Mouse (Mus musculus) lung, embryonic 14.5 days (tissue): ENCODE measurements around the gene Cmip. TPM values are rescaled to one million over a fixed set of nuclear protein-coding genes. Genes with fewer than 3 reads are reported as not detected.

Experiments used
- ATAC-seq: fragments of 200-750 bp; cut with Nextera tagmentation; 2 replicates; pipeline ENCODE4 v1.8.0; 2017; ENCODE audit warnings: mild to moderate bottlenecking, moderate TSS enrichment, moderate library complexity; ENCODE audit not compliant: insufficient read depth
- DNase-seq: peaks from one replicate; pipeline ENCODE4 v3.0.0-alpha.2; 2015
- H3K27ac ChIP-seq: fragments of 300-500 bp; sonication (generic); 2 replicates; pipeline ENCODE4 v1.5.1; 2014; ENCODE audit warnings: low read depth, mild to moderate bottlenecking, moderate library complexity
- H3K27me3 ChIP-seq: fragments of 300-500 bp; sonication (generic); 2 replicates; pipeline ENCODE4 v1.6.1; 2014; ENCODE audit warnings: low read length, control low read depth; ENCODE audit not compliant: insufficient read depth
- H3K36me3 ChIP-seq: fragments of 300-500 bp; sonication (generic); 2 replicates; pipeline ENCODE4 v1.6.1; 2014; ENCODE audit warnings: control low read depth; ENCODE audit not compliant: insufficient read depth
- H3K4me1 ChIP-seq: fragments of 300-500 bp; sonication (generic); 2 replicates; pipeline ENCODE4 v1.6.1; 2014; ENCODE audit warnings: antibody characterized with exemption, control low read depth; ENCODE audit not compliant: insufficient read depth
- H3K4me2 ChIP-seq: fragments of 300-500 bp; sonication (generic); 2 replicates; pipeline ENCODE4 v1.6.1; 2014; ENCODE audit warnings: mild to moderate bottlenecking
- H3K4me3 ChIP-seq: fragments of 300-500 bp; sonication (generic); 2 replicates; pipeline ENCODE4 v1.5.1; 2014; ENCODE audit warnings: low read depth, low read length
- H3K9ac ChIP-seq: fragments of 300-500 bp; sonication (generic); 2 replicates; pipeline ENCODE4 v1.6.1; 2014
- H3K9me3 ChIP-seq: fragments of 300-500 bp; sonication (generic); 2 replicates; pipeline ENCODE4 v1.6.1; 2016; ENCODE audit warnings: low read depth, low read length, control low read depth
- CTCF ChIP-seq: IDR thresholded peaks from 2 replicates; pipeline ENCODE4 v1.5.1; 2016; ENCODE audit warnings: antibody characterized with exemption, low read depth
- WGBS: fragments of 180-500 bp; shearing (Covaris S2); extraction: QIAGEN DNeasy Blood & Tissue Kit; methylation state at CpG from one replicate; pipeline ENCODE4 v1.1.7; 2014; 5-methylcytosine and 5-hydroxymethylcytosine counted together
- polyA plus RNA-seq: library from polyadenylated mRNA; unstranded; fragments of >200 nt; fragmentation: Nextera tagmentation; extraction: Ambion mirVana; gene quantifications from 2 replicates; pipeline ENCODE4 v1.2.1, GENCODE M21; 2014

Gene Cmip
- polyA plus RNA-seq, 1 experiment from 2014 or later: 26.5 TPM

DNA sequence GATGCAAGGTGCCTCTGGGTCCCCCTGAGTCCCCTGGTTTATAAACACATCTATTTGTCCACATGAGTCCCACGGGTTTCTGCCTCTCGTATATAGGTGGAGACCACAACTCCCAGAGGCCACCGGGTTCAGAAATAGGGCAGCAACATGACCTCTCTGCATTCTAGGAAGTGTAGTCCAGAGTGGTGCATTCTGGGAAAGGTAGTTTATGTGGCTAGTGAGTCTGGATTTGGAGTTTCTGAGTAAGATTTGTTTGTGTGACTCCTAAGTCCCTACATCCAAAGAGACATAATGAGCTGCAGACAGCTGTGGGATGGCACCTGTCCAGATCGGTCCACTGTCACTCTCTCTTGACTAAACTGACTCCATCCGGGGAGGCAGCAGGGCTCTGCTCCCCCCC is 223.7 kb downstream of the Cmip start:
- no peaks in the 10 kb centered on the region for H3K27me3 ChIP-seq
- H3K4me2 ChIP-seq: no peak overlapping the region
- no peak overlapping the region for H3K9ac ChIP-seq
- no peak overlapping the region for H3K4me3 ChIP-seq
- WGBS: 62% methylated on average over 5 of the region's 5 CpGs
- DNase-seq (no peak), ATAC-seq (no peak)
- no peaks in the 10 kb centered on the region for H3K36me3 ChIP-seq
- H3K27ac ChIP-seq: no peak overlapping the region
- no peaks in the 10 kb centered on the region for H3K4me1 ChIP-seq
- no peaks in the 10 kb centered on the region for H3K9me3 ChIP-seq
- no peak for TF ChIP-seq CTCF

DNA sequence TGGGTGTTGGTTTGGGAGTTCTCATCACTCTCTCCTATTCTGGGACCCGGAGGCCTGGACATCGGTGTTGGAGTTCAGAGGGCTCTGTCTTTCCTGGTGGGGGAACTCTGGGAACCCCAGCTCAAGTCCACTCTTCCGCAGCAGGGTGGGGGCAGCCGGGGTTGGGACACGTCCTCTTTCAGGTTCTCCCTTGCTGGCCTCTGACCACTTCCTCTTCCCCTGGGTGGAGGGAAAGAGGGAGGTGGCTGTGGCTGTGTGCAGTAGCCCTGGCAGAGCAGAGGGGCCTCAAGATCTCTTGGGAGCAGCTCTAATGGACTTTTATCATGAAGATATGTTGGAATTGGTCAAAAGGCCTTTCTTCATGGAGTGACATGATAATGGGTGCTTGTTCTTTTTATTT is 225.0 kb downstream of the Cmip start:
- Histone ChIP-seq H3K4me3 (no peak overlapping the region), H3K27ac (no peak overlapping the region), H3K9ac (no peak overlapping the region), H3K36me3 (no peaks in the 10 kb centered on the region), H3K9me3 (no peaks in the 10 kb centered on the region), H3K4me1 (no peaks in the 10 kb centered on the region), H3K27me3 (no peaks in the 10 kb centered on the region), H3K4me2 (no peak overlapping the region)
- no peak for TF ChIP-seq CTCF
- ATAC-seq: no peak
- DNase-seq: no peak
- WGBS: 65% methylated on average over 5 of the region's 5 CpGs

DNA sequence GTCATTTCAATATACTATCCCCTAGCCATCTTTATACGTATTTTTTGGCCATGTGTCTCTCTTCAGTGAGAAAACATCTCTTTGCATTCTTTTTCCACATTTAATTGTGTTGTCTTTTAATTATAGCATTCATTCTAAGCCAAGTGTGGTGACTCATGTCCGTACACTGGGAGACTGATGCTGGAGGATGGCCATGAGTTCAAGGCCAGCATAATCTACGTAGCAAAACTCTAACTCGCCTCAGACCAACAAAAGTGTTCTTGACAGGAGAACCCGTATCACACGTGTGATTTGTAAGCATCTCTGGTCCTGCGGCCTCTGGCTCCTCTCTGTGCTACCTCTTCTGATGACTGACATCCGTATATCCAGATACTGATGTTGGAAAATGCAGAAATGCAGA is 227.9 kb downstream of the Cmip start:
- WGBS: 77% methylated on average over 8 of the region's 8 CpGs
- DNase-seq (no peak), ATAC-seq (no peak)
- Histone ChIP-seq H3K4me1 (no peaks in the 10 kb centered on the region), H3K9me3 (no peaks in the 10 kb centered on the region), H3K9ac (no peak overlapping the region), H3K4me2 (no peak overlapping the region), H3K27me3 (no peaks in the 10 kb centered on the region), H3K4me3 (no peak overlapping the region), H3K27ac (no peak overlapping the region), H3K36me3 (no peaks in the 10 kb centered on the region)
- no peak for TF ChIP-seq CTCF

DNA sequence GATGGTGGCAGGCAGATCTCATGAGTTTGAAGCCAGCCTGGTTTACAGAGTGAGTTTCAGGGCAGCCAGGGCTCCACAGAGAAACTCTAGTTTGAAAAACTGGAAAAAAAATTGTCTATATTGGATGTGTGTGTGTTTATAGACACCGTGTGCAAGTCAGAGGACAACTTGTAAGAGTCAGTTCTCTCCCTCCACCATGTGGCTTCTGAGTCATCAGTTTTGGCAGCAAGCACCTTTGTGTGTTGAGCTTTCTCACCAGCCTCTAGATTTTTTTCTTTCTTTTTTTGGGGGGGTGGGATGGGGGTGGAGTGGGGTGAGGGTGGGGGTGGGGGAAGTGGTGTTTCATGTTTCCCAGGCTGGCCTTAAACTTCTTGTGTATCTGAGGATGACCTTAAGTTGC is 228.5 kb downstream of the Cmip start:
- TF ChIP-seq CTCF: no peak
- Histone ChIP-seq H3K4me2 (no peak overlapping the region), H3K4me3 (no peak overlapping the region), H3K4me1 (no peaks in the 10 kb centered on the region), H3K9me3 (no peaks in the 10 kb centered on the region), H3K36me3 (no peaks in the 10 kb centered on the region), H3K9ac (no peak overlapping the region), H3K27me3 (no peaks in the 10 kb centered on the region), H3K27ac (no peak overlapping the region)
- ATAC-seq (no peak), DNase-seq (no peak)
- 53% methylated on average over 1 of the region's 1 CpGs for WGBS

DNA sequence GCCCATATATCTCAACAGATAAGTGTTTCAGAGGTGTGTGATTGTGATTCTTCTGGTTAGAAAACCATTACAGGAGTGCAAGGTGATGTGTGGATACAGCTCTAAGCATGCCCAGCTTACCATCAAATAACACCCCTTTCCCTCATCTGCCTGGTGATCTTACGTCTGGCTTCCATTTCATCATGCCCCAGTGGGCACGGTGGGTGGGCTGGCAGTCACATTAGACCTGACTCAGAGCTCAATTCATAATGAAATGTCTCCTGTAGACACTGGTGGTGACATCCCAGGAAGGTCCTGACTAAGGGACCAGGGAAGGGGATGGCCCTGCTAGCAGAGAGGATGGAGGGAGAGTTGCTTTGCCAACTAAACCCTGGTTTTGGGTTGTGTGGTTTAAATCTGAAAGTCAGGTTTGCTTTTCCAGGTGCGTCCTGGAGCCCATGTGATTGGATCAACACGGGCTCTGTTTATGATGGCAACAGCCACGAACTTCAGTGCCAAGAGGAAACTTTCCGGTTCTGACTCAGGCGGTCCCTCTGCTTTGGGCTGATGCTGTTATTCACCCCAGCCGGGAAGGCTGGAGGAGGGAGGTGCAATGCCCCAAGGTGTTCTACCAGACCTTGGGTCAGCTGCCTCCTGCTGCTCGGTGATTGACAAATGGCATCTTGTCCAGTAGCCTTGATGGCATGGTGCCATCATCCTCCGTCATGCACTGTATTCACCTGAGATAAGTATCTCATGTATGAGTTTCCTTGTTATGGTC is 231.6 kb downstream of the Cmip start:
- ATAC-seq (no peak), DNase-seq (no peak)
- Histone ChIP-seq H3K4me3 (no peak overlapping the region), H3K27ac (no peak overlapping the region), H3K36me3 (no peaks in the 10 kb centered on the region), H3K9me3 (no peaks in the 10 kb centered on the region), H3K4me2 (no peak overlapping the region), H3K9ac (no peak overlapping the region), H3K4me1 (no peaks in the 10 kb centered on the region), H3K27me3 (no peaks in the 10 kb centered on the region)
- 78% methylated on average over 10 of the region's 10 CpGs for WGBS
- TF ChIP-seq CTCF: no peak

DNA sequence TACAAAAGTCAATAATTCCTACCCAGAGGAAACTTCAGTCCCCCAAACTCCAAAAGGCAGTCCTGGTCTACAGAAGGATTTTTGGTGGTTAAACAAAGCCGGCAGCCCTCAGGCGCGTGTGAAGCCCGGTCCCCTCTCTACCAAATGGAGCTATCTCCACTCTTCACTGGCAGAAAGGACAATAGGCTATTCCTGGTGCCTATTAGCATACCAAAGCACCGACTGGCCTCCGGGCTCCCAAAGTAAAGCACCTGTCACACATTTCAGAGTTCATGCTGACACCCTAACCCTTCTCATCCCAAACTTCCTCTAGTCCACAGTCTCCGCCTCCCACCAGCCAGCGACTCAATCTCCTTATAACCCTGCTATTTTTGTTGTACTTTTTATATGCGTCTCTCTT is 236.7 kb downstream of the Cmip start:
- Histone ChIP-seq H3K36me3 (no peaks in the 10 kb centered on the region), H3K4me2 (no peak overlapping the region), H3K4me1 (no peaks in the 10 kb centered on the region), H3K9ac (no peak overlapping the region), H3K27me3 (peaks cover 15% of the 10 kb centered on the region), H3K4me3 (no peak overlapping the region), H3K27ac (no peak overlapping the region), H3K9me3 (no peaks in the 10 kb centered on the region)
- DNase-seq (no peak), ATAC-seq (no peak)
- 24% methylated on average over 9 of the region's 9 CpGs for WGBS
- TF ChIP-seq CTCF: no peak

DNA sequence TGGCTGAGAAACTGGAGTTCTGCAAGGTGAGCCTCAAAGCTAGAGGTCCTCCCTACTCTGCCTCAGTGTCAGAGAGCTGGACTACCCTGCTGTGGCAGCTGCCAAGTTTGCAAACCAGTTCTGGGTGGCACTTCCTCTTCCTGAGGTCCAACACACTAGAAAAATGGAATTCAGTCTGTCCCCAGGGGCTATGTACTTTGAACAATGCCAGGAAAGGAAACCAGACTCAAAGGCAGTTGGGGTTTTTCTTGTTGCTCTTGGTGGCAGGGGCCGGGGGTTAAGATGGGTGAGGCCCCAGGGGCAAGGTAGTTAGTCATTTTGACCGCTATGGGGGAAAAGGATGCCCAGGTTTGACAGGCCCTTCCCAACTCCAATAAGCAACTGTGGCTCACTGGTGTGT is 238.0 kb downstream of the Cmip start:
- H3K27ac ChIP-seq: no peak overlapping the region
- ATAC-seq: no peak
- H3K27me3 ChIP-seq: peaks cover 25% of the 10 kb centered on the region
- no peaks in the 10 kb centered on the region for H3K4me1 ChIP-seq
- no peak for TF ChIP-seq CTCF
- H3K9me3 ChIP-seq: no peaks in the 10 kb centered on the region
- no peak for DNase-seq
- no peak overlapping the region for H3K4me2 ChIP-seq
- no peaks in the 10 kb centered on the region for H3K36me3 ChIP-seq
- H3K4me3 ChIP-seq: no peak overlapping the region
- no peak overlapping the region for H3K9ac ChIP-seq
- 71% methylated on average over 2 of the region's 2 CpGs for WGBS
